Mouse (Mus musculus): ENCODE measurements around the gene Cks1brt. TPM values are rescaled to one million over a fixed set of nuclear protein-coding genes. Genes with fewer than 3 reads are reported as not detected.

Gene Cks1brt
- total RNA-seq (2012; rRNA removed) (not detected in 2 replicates), total RNA-seq (2014; rRNA removed) (not detected in 2 replicates), polyA plus RNA-seq (2012; ENCODE audit: insufficient read length, low read depth) (not detected in 2 replicates)

- Histone ChIP-seq H3K79me2 (replicated peaks; ENCODE audit: control insufficient read depth, extremely low read depth, insufficient read depth, poor library complexity, severe bottlenecking) (no peaks in the 10 kb centered on the region), H3K4me3 (replicated peaks in 1 of 3; ENCODE audit: low read depth in 2 of 3, low read length in 2 of 3, poor library complexity in 1 of 3) (no peak within 1 kb of the TSS), H3K4me1 (ENCODE audit: control insufficient read depth in 1 of 2, insufficient read depth in 2 of 2) (no peaks in the 10 kb centered on the region), H3K27ac (ENCODE audit: insufficient read depth, low read depth) (no peak within 1 kb of the TSS), H3K4me2 (ENCODE audit: insufficient read depth, low read depth, poor library complexity, severe bottlenecking) (no peak within 1 kb of the TSS), H3K36me3 (replicated peaks in 1 of 2; ENCODE audit: control insufficient read depth in 1 of 2, insufficient read depth in 1 of 2, low read length in 1 of 2) (no peaks in the 10 kb centered on the region), H3K9me3 (replicated peaks; ENCODE audit: low read length) (peaks cover 34% of the 10 kb centered on the region), H3K9ac (ENCODE audit: insufficient read depth, low read depth) (no peak within 1 kb of the TSS), H3K27me3 (replicated peaks) (no peaks in the 10 kb centered on the region)
- TF ChIP-seq PAX5 (IDR thresholded peaks at IDR 0.05; ENCODE audit: low read length) (no peak), ETS1 (conservative IDR thresholded peaks at IDR 0.05; ENCODE audit: low read depth, low read length) (no peak), NRF1 (IDR thresholded peaks at IDR 0.05; ENCODE audit: low read depth, low read length) (no peak), BHLHE40 (IDR thresholded peaks at IDR 0.05; ENCODE audit: low read depth, low read length) (no peak), MXI1 (IDR thresholded peaks at IDR 0.05; ENCODE audit: low read depth, low read length) (no peak), MYC (IDR thresholded peaks at IDR 0.05; ENCODE audit: low read depth, low read length) (no peak), NELFE (IDR thresholded peaks at IDR 0.05; ENCODE audit: low read depth, low read length) (no peak)
- DNase-seq (ENCODE audit: extremely low read depth) = no peak
- in situ Hi-C loops (cut with MboI; ENCODE audit: low pct_ligation_motif_present, low pct_unique_long_range_greater_than_20kb, low sequenced_read_pairs) (no loop called here), dilution Hi-C loops (cut with MboI; ENCODE audit: extremely low pct_ligation_motif_present, extremely low pct_unique_long_range_greater_than_20kb, low sequenced_read_pairs) (no loop called here)
These were observed at the start of gene Cks1brt for GRCm38 (mm10) chr8:85151624-85152023. Gene Cks1brt (plus strand): TSS chr8:85151924.

- dilution Hi-C loops (cut with MboI; ENCODE audit: extremely low pct_ligation_motif_present, extremely low pct_unique_long_range_greater_than_20kb, low sequenced_read_pairs) = no loop called here
- H3K36me3 ChIP-seq (replicated peaks in 1 of 2; ENCODE audit: control insufficient read depth in 1 of 2, insufficient read depth in 1 of 2, low read length in 1 of 2) = peaks cover 14 to 22% of the 10 kb centered on the region in 2 experiments
- DNase-seq (ENCODE audit: extremely low read depth) = no peak
These were observed 38.5 kb upstream of the Cks1brt start for GRCm38 (mm10) chr8:85113241-85113640.

GRCm38 (mm10) chr8:85115501-85115900 is 36.2 kb upstream of the Cks1brt start:
- dilution Hi-C loops (cut with MboI; ENCODE audit: extremely low pct_ligation_motif_present, extremely low pct_unique_long_range_greater_than_20kb, low sequenced_read_pairs) = no loop called here
- no peaks in the 10 kb centered on the region for H3K9me3 ChIP-seq (replicated peaks; ENCODE audit: low read length)
- H3K36me3 ChIP-seq (replicated peaks in 1 of 2; ENCODE audit: control insufficient read depth in 1 of 2, insufficient read depth in 1 of 2, low read length in 1 of 2) = peaks cover 3 to 10% of the 10 kb centered on the region in 2 experiments
- no peaks in the 10 kb centered on the region for H3K27me3 ChIP-seq (replicated peaks)
- no peaks in the 10 kb centered on the region for H3K79me2 ChIP-seq (replicated peaks; ENCODE audit: control insufficient read depth, extremely low read depth, insufficient read depth, poor library complexity, severe bottlenecking)
- no peak overlapping the region for H3K4me2 ChIP-seq (ENCODE audit: insufficient read depth, low read depth, poor library complexity, severe bottlenecking)
- H3K9ac ChIP-seq (ENCODE audit: insufficient read depth, low read depth) = no peak overlapping the region
- H3K4me3 ChIP-seq (replicated peaks in 1 of 3; ENCODE audit: low read depth in 2 of 3, low read length in 2 of 3, poor library complexity in 1 of 3) = no peak overlapping the region
- H3K27ac ChIP-seq (ENCODE audit: insufficient read depth, low read depth) = no peak overlapping the region
- TF ChIP-seq ETS1 (conservative IDR thresholded peaks at IDR 0.05; ENCODE audit: low read depth, low read length) (no peak), GABPA (IDR thresholded peaks at IDR 0.05; ENCODE audit: insufficient replicate concordance, low read depth, low read length) (no peak), ELF1 (IDR thresholded peaks at IDR 0.05; ENCODE audit: low read depth, low read length) (no peak), USF1 (IDR thresholded peaks at IDR 0.05; ENCODE audit: low read depth, low read length) (no peak), USF2 (conservative IDR thresholded peaks at IDR 0.05; ENCODE audit: low read depth, low read length) (no peak), EP300 (IDR thresholded peaks at IDR 0.05; ENCODE audit: low read length) (no peak), NELFE (IDR thresholded peaks at IDR 0.05; ENCODE audit: low read depth, low read length) (no peak), IRF4 (IDR thresholded peaks at IDR 0.05; ENCODE audit: low read depth, low read length) (no peak), TCF12 (IDR thresholded peaks at IDR 0.05; ENCODE audit: low read depth, low read length) (no peak), POLR2AphosphoS2 (IDR thresholded peaks at IDR 0.05; ENCODE audit: low read depth, low read length) (no peak), MAFK (IDR thresholded peaks at IDR 0.05; ENCODE audit: insufficient replicate concordance, low read length) (no peak), SIN3A (IDR thresholded peaks at IDR 0.05; ENCODE audit: low read length) (no peak), ZMIZ1 (IDR thresholded peaks at IDR 0.05; ENCODE audit: low read depth, low read length) (no peak), JUN (IDR thresholded peaks at IDR 0.05; ENCODE audit: insufficient read depth, low read depth, low read length) (no peak)
- in situ Hi-C loops (cut with MboI; ENCODE audit: low pct_ligation_motif_present, low pct_unique_long_range_greater_than_20kb, low sequenced_read_pairs) = no loop called here
- H3K4me1 ChIP-seq (ENCODE audit: control insufficient read depth in 1 of 2, insufficient read depth in 2 of 2) = peaks cover 0 to 12% of the 10 kb centered on the region in 2 experiments; a peak in 2 of 4 replicates
- DNase-seq (ENCODE audit: extremely low read depth) = no peak

More at GRCm38 (mm10) chr8:85113241-85113640, 38.5 kb upstream of the Cks1brt start:
- H3K4me1 ChIP-seq (ENCODE audit: control insufficient read depth in 1 of 2, insufficient read depth in 2 of 2) = peaks cover 0 to 6% of the 10 kb centered on the region in 2 experiments; a peak in 1 of 4 replicates
- no peaks in the 10 kb centered on the region for H3K27me3 ChIP-seq (replicated peaks)
- H3K4me3 ChIP-seq (replicated peaks in 1 of 3; ENCODE audit: low read depth in 2 of 3, low read length in 2 of 3, poor library complexity in 1 of 3) = no peak overlapping the region
- H3K27ac ChIP-seq (ENCODE audit: insufficient read depth, low read depth) = no peak overlapping the region
- TF ChIP-seq MAZ (IDR thresholded peaks at IDR 0.05; ENCODE audit: low read depth, low read length) (no peak), CHD1 (IDR thresholded peaks at IDR 0.05; ENCODE audit: low read depth, low read length) (no peak), MAX (IDR thresholded peaks at IDR 0.05; ENCODE audit: low read length) (no peak), MYC (IDR thresholded peaks at IDR 0.05; ENCODE audit: low read depth, low read length) (no peak), TBP (conservative IDR thresholded peaks at IDR 0.05; ENCODE audit: low read depth, low read length) (no peak)
- in situ Hi-C loops (cut with MboI; ENCODE audit: low pct_ligation_motif_present, low pct_unique_long_range_greater_than_20kb, low sequenced_read_pairs) = no loop called here
- H3K79me2 ChIP-seq (replicated peaks; ENCODE audit: control insufficient read depth, extremely low read depth, insufficient read depth, poor library complexity, severe bottlenecking) = no peaks in the 10 kb centered on the region
- H3K9ac ChIP-seq (ENCODE audit: insufficient read depth, low read depth) = no peak overlapping the region
- H3K4me2 ChIP-seq (ENCODE audit: insufficient read depth, low read depth, poor library complexity, severe bottlenecking) = no peak overlapping the region
- no peaks in the 10 kb centered on the region for H3K9me3 ChIP-seq (replicated peaks; ENCODE audit: low read length)

Data from CH12.LX (cell line).